Mouse (Mus musculus) CD4-positive, CD25-positive, alpha-beta regulatory T cell, adult 4 months (primary cell): ENCODE measurements around the gene Tnfsf13b. TPM values are rescaled to one million over a fixed set of nuclear protein-coding genes. Genes with fewer than 3 reads are reported as not detected.

Experiments used
- ATAC-seq: one replicate; pipeline ENCODE4 v1.8.0; 2017
- polyA plus RNA-seq, 2 experiments: library from polyadenylated mRNA; unstranded; fragments of 100-300 nt; shearing (Covaris generic); gene quantifications; one replicate each; pipeline ENCODE4 v1.2.1; 2017

The Tnfsf13b gene
- 1 to 10 TPM; 5.9 to 8.9 TPM for polyA plus RNA-seq

DNA sequence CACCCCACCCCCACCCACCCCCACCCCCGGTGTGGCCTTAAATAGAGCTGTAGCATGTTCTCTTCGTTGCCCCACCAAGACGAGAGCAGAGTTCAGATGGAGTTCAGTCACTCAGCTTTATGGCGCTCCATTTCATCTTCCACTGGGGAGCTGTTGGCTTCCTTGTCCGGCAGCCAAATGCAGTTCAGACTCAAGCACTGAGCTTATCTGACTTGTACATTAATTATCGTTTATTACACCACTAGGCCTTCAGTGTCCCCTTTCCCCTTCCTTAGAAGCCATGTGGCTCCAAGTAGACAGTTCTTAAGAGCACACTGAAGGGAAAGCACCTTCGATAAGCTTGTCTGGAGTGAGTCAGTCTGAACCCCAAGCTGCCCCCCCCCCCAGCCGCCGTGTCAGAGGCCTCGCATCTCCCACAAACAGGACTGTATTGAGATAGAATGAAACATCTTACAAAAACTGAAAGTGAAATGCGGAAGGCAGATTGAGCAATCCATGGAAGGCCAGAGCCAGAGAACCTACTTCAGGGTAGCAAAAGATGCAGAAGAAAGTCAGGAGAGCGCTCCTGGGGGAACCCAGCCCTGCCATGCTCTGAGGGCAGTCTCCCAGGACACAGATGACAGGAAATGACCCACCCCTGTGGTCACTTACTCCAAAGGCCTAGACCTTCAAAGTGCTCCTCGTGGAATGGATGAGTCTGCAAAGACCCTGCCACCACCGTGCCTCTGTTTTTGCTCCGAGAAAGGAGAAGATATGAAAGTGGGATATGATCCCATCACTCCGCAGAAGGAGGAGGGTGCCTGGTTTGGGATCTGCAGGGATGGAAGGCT lies at the start of gene Tnfsf13b:
Gene Tnfsf13b (plus strand): TSS at position 312 of the 830 bp plus-strand sequence.
- ATAC-seq, result peak; percentile 75

DNA sequence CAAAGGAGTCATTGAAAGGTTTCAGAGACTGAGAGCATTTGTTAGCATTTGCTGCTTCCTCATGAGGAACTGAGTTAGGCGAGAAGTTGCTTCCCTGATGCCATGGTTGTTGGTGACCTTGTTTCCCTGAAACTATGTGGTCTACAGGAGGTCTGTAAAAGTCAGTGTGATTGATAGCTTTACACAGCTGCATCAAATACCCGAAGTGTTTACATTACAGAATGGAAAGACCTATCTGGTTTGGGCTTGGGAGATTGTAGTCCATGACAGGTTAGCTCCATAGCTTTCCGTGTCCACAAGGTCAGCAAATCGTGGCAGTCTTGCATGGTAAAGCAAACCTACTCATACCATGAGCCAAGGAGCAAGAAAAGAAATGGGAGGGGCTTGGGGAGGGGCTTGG lies 47.9 kb upstream of the Tnfsf13b start:
- no peak for ATAC-seq

DNA sequence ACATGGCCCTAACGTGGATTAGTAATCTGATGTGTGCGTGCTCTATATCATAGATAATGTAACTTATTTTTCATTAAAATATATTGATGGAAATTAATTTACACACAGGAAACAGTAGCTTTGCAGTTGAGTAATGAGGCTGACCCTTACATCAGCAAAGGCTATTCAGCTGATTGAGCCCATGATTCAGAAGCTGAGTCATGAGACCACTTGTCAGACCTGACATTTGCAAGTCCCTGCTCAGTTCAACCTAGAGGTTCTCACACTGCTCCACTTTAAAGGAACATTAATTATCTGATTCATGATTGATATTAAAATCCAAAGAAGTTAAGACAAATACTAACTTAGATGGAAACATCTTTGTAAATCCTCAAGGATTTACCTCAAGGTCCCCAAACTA lies 46.3 kb upstream of the Tnfsf13b start:
- ATAC-seq, result no peak

DNA sequence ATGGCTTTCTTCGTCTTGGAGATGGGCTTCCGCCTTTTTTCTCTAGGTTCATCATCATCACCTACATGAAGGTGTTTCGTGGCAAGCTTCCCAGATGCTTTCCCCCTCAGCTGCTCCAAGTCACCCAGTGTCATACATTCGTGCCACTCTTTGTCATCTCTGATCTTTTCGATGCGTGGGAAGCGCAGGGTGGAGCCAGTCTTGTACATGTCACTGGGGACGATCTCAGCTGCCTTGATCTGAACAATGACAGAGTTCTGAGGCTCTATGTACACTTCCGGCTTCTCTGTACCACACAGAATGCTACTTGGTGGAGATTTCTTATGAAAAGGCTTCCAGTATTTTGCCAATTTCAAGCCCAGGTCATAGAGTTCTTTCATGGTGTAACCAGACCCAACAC lies 34.4 kb upstream of the Tnfsf13b start:
- ATAC-seq, result no peak

DNA sequence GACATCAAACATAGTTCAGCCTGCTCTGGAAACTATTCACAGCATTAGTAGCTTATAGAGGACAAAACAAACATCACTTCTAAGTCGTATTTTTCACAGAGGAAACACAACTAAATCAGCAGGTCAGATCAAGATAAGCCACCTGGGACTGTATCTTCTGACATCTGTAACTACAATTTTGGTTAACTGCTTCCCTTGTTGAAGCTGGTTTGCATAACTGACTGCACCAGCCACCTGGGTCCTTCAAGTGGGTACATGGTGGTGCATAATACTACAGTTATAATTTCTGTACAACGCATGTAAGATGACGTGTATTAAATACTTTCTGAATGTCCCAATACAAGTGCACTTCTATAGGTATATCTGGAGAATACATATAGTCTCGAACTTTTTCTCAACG lies 31.0 kb upstream of the Tnfsf13b start:
- no peak for ATAC-seq

DNA sequence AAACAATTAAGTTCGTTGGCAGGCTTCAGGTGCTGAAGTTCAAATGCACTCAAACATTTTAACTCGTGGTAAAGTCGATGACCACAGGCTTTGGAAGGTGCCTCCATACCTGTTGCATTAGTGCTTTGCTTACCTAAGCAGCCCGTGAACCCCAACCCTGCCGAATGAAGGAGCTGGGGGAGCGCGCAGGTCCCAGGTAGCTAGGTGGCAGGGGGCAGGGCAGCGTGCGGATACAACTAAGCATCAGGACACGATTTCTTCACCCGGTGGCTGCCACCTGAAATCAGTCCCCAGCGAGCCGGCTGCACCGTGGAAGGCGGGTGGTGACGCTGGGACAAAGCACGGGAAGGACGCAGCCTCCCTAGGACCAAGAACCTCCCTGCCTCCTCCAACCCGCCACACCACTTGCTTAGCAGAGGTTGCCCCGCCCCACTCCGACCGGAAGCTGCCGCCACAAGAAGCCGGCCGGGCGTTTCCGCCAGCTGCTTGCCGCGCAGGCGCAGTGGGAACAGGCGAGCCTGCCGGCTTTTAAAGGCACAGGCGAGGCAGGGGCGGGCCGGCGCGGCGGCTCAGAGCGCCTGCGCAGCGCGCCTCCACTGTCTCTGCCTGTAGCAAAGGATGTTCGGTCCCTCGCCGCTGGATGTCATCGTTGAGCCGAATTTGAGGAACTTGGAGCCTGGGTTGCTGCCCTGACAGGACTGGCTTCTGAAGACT lies 30.2 kb upstream of the Tnfsf13b start:
- peak; percentile 82 for ATAC-seq

DNA sequence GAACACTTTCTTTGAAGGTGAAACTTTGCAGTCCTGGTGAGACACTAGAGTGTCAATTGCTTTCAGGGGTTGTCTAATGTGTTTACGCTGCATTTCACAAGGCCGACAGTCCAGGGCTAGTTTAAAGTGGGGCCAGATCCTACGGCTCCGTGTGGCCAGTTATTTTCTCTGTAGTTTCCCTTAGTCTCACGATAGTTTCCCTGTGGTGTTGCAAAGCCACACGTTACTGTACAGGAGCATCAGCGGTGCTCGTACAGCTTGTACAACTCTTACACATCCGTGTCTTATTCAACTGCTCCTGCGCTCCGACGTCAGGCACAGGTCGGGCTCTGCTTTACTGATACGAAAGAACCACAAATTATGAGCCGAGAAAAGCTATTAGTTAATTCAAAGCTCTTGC lies 29.3 kb upstream of the Tnfsf13b start:
- no peak for ATAC-seq

DNA sequence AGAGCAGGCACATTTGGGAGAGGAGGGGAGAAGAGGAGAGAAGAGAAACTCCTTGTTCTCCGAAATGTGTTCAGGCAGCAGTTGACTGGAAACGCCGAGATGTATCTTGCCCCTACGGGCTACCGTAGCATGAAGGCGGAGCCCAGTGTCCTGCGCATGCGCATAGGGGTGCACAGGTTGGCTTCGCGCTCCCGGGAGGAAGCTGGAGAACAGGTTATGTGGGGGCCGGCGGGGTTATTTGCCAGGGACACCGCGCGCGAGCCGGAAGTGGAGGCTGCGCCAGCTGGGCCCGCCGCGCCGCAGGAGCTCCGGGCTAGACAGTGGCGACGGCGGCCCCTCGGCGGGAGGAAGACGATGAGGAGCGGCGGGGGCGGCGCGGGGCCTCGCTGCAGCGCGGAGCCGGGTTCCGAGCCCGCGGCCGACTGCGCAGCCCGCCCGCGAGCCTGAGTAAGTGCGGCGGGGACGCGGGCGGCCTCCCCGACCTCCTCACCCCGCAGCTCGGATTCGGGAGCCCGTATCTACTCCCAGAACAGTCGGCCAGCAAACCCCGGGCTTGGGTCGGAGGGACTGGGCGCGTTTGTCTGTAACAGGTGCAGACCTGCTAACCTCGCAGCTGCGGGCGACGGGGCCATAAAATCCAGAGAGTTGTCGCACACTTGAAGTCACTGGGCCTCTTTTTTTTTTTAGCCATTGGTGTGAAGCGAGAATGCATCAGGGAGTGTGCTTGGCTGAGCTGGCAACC lies 28.5 kb upstream of the Tnfsf13b start, which contains the start of the genes Lig4 and Abhd13:
Gene Lig4 (minus strand): TSS at position 114 of the 742 bp plus-strand sequence.
Gene Abhd13 (plus strand): TSS at position 135 of the 742 bp plus-strand sequence.
- peak; percentile 61 for ATAC-seq

DNA sequence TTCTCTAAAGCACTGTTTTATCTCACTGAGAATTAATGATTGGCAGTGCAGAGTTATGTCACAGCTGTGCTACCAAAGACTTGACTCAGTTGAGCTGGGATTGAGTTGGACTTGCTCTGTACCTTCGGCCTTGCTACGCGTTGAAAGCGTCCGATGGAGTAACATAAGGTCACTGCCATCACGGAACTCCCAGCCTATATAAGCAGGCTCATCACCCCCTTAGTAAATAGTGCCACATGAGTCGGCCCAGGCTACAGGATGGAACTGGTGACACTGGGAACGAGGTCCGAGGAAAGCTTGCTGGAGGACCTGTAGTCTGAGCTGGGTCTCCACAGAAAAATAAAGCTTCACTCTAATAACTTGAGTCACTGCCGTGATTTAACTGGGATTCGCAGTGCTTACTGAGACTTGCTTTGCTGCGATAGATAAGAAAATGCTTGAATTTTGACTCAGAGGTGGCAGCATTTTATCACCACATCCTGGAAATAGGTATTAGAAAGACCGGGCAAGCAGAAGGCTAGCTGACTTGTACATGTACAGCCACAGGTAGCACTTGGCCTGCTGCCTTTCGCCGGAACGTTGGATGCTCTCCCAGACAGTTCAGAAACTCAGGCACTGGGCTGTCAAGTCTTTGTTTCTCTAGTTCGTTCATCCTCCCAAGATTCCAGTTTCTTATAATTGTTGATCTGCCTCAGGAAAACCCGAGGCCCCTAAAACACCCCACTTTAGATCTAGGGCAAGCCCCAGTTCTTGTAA lies 27.6 kb upstream of the Tnfsf13b start:
- ATAC-seq, result no peak

DNA sequence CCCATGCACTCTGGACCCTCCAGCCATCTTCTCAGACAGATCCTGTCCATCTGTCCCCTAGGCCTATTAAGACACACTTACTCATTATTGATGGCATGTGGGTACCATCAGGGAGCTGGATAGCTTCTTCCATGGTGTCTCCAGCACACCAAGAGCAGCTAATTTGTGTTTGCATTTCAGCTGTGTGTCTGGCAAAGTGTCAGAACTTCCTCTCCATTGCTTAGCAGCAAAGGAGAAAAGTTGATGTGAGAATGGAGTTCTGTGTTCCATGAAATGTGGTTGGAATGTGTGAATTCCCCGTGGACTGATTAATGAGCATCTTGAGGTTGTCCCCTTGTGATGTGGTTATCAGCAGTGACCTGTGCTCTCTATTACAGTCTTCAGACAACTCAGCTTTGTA lies 26.5 kb upstream of the Tnfsf13b start:
- ATAC-seq, result no peak

DNA sequence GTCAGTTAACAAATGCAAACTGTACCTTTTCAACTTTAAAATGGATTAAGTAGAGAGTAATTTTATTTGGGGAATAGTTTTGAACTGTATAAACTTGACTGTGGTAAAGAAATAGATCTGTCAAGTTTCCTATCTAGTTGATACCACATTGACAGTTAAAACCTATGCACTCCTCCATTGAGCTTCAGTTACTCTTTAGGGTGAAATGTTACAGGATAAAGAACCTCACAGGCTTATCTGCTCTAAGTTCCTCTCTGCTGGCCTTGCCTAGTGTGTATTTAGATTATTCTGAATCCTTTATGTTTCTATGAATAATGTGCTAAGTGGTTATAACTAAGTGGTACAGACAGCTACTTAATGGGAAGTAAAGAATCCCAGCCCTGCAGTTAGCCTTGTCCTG lies 26.1 kb upstream of the Tnfsf13b start:
- no peak for ATAC-seq

DNA sequence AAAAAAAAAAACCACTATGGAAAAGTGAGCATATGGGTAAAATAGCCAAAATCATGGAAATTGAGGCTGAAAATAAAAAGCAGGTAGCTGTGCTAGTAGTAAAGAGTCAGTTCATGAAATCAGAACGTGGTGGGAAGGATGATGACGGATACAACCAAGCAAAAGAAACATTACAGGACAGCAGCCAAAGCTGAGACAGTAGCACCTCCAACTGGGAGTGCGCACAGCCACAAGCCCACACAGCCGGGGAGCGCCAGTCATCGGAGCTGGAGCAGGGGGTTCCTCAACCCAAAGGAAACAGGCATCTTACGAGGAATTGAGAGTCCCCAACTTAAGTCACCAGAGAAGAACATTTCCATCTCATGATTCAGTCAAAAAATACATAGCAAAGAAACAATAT lies 2.2 kb upstream of the Tnfsf13b start:
- ATAC-seq, result no peak

DNA sequence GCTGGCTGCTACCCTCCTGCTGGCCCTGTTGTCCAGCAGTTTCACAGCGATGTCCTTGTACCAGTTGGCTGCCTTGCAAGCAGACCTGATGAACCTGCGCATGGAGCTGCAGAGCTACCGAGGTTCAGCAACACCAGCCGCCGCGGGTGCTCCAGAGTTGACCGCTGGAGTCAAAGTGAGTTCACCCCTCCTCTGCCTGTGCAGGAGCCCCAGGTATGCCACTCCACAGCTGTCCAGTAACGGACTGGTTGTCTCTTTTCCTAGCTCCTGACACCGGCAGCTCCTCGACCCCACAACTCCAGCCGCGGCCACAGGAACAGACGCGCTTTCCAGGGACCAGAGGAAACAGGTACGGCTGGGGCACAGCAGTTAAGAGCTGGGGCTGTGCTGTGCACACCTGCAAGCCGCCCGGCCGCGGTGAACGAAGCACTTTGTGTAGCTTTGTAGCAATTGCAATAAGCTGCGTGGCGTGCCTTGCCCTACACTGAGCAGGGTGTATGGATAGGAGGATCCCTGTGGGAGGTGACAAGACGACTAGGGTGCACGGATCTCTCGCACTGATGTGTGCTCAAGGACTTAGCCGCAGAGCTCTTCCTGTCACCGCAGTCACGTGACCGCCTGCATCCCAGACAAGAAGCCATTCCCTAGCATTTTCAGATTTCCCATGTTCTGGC lies 856 bp downstream of the Tnfsf13b start:
- no peak for ATAC-seq

DNA sequence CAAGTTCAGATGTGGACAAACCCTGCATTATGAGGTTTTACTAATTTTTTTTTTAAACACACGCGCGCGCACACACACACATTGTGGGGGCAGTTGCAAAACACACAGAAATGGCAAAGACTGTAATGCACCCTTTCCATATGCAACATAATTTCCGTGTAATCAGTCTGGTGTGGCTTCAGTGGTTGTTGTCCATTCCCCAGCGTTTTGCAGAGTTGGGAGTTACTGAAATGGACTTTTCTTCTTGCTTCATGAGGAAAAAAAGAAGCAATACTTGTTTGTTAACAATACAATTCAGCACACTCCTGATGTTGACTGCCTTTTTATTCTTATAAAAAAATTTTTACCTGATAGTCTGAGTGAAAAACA lies 1.4 kb downstream of the Tnfsf13b start:
- ATAC-seq, result no peak

DNA sequence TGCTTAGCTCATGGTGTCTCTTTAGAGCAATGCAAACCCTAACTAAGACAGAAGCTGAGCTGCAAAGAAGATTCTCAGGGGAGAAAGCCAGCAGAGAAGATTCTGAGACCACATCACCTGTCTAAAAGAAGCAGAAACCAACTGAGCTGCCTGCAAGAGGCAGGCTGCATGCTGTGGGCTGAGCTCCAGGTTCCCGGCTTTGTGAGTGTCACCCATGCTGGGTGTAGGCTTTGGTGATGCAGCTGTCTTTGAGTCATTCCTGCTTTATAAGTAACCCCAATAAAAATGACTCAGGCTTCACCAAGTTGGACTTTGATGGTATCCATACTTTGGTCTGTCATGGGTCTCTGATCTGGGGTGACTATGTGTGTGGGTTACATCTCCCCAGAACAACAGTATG lies 10.0 kb downstream of the Tnfsf13b start:
- no peak for ATAC-seq

DNA sequence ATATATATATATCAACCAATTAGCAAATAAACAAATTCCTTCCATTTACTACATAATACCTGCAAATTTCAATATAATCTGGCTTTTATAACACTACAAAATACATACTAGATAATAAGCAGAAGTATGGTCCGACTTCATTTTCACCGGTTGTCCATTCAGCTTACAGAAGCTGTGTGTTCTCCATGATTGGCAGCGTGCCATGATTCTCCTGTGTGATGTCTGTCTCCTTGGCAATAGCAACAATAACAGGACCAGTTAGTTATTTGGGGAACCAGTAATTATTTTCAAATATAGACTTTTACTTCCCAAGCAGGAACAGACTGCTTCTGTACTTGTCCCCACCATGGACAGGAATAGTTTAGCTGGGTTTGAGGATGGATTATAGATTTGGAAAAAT lies 11.0 kb downstream of the Tnfsf13b start:
- ATAC-seq, result no peak

DNA sequence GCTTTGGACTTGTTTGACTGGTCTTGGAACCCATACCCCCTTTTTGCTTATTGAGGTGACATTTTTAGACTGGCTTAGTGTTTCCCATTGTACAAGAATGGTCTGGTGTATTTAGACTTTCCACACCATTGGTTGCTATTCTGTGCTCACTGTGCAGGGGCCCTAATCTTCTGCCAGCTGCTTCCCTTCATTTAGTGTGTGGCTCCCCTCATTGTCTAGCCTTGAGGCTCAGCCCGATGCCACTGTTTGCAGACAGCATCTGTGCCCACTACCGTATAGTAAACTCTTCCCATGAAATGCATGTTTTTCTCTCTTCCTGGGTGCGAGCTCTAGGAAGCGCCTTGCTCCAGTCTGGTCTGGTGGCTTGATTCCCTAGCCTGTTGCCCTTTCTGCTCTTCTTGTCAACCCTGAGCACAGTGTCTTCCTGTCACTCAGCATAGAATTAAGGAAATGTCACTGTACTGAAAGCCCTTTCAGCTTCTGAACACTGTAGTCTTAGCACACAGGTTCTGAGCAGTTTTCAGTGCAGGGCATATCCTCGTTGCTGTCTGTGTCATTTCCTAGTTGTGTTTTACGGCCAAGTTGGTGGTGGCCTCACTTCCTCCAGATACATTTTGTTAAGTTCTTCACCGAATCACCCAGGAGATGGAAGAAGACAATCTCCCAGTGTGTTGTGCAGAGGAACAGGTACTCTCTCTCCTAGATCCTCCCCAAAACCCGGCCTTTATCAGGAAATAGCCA lies 24.2 kb downstream of the Tnfsf13b start:
- ATAC-seq, result no peak

DNA sequence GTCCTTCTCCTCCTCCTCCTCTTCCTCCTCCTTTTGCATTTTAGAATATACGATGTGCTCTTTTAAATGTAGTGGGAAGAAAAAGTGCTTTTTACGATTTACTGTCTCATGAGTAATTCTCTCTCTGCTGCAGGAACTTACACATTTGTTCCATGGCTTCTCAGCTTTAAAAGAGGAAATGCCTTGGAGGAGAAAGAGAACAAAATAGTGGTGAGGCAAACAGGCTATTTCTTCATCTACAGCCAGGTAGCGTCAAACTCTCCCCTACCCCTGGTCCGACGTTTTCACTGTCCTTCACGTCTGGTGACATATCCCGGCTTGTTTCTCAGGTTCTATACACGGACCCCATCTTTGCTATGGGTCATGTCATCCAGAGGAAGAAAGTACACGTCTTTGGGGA lies 24.9 kb downstream of the Tnfsf13b start:
- ATAC-seq, result no peak

DNA sequence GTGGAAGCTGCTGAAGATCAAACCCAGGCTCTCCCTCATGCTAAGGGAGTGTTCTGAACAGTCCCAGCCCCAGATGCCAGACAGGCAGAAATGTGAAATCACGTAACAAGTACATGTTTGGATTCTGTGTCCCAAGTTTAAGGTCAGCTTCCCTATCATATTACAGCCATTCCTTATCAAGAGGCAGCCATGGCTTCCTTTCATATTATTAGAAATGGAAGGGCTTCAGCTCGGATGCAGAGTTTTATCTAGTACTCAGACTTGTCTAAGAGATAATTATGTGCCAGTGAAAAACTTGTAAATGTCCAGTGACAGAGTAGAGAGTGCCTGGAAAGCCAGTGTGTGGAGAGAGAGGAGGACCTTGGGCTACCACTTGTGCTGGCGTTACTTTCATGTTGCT lies 34.6 kb downstream of the Tnfsf13b start:
- ATAC-seq, result no peak

DNA sequence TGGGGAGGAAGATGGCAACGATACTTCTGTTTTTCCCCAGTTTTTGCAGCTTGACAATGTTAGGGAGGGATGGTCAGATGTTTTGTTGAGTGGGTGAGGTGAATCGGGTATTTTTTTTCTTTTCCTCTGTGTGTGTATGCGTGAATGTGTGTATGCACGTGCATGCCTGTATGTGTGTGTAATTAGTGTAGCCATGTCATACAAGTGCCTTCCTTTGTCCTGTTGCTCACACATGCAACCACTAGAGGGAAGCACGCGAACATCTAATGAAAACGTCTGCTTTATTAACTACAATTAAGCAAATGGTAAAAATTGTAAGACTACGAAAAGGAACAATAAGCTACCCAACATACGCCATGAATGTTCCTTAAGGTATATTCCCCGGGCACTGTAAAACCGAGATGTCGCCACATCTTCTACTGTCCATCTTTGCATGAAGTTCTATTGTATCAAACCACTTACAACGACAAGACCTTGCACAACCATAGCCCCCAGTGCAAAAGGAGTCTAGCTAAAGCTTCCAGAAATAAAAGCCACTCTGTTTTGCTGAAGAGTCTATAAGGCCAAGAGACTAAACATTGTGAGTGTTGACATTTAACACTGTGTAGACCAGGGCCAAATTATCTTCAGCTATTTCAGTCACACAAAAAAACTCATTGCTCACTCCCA lies 37.7 kb downstream of the Tnfsf13b start:
- no peak for ATAC-seq

DNA sequence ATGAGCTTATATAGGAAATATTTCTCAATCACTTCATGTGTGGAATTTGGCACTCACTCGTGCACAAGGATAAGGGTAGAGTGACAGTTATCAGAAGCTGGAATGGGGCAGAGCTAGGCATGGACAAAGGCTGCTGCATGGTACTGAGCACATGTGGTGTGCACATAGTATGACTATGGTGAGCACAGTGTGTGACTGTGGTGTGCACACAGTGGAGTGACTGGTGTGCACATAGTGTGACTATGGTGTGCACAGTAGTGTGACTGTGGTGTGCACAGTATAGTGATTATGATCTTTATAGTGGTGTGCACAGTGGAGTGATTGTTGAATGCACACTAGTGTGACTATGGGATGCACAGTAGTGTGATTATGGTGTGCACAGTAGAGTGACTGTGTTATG lies 39.5 kb downstream of the Tnfsf13b start:
- ATAC-seq, result no peak
